Mouse (Mus musculus): ENCODE data around the gene Cyp2d40. TPM values are rescaled to one million over a fixed set of nuclear protein-coding genes. Genes with fewer than 3 reads are reported as not detected.

Cyp2d40 gene
- total RNA-seq, 2 experiments from 2014 or later: not detected

Small RNA genes lying within 50 kb of the gene (microRNA-seq; reads per million reads assigned to microRNA genes)
- not detected for gene Gm27618

Other genes starting within 250 kb of the Cyp2d40 start
- not detected for gene Cyp2d12, start 209.1 kb downstream of the Cyp2d40 start, total RNA-seq (2021)
- gene Cyp2d34, start 143.2 kb downstream of the Cyp2d40 start, total RNA-seq (2021): not detected
- gene Cyp2d26, start 30.1 kb upstream of the Cyp2d40 start, total RNA-seq (2021): under 1 TPM in 1 of 2 experiments, not detected in 1; 0.40 TPM
- gene Tcf20, start 223.7 kb upstream of the Cyp2d40 start, total RNA-seq (2021): 100 to 1,000 TPM; 142 to 145 TPM

Data from left cerebral cortex, postnatal 4 days (tissue).